Mouse (Mus musculus) bone marrow, adult 2 months (tissue): ENCODE measurements around the gene Phf1.
"Not testable (repeated sequence)": the region's sequence is repeated elsewhere in the genome, so short reads cannot be mapped to it uniquely, and the experiment has no call there.

ENCODE experiments used
- CTCF ChIP-seq: fragments of 200-500 bp; IDR thresholded peaks from 2 replicates; pipeline ENCODE4 v1.5.1; 2011; ENCODE audit warnings: low read length, control low read depth; ENCODE audit not compliant: control insufficient read depth, insufficient read depth
- POLR2A ChIP-seq: fragments of 200-500 bp; IDR thresholded peaks from 2 replicates; pipeline ENCODE4 v1.6.1; 2011; ENCODE audit warnings: low read depth, mild to moderate bottlenecking, control low read depth, low read length, borderline replicate concordance; ENCODE audit not compliant: control insufficient read depth

DNA sequence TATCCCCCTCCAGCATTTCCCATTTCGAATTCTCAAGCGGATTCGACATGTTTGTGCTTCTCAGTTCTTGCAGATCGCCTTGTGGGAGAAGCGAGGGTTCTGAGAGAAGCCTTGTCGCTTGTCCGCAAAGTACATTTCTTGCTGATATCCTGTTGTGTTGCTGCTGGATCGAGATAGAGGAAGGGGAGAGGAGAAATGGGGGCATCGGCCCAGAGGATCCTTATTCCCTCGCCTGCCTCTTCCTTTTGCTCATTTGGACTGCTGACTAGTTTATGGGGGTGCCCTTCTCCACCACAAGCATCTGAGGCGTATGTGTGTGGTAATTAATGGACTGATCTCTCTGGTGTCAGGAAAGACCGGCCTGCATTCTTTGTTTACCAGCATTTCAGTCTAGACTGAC lies 15.3 kb upstream of the Phf1 start:
- not testable (repeated sequence) for TF ChIP-seq POLR2A, CTCF
